Mouse (Mus musculus) frontal cortex, postnatal 36 days (tissue): ENCODE results near the gene Mipep.

Source experiments
- DNase-seq, 2 experiments: peaks; one replicate each; pipeline ENCODE4 v3.0.0; 2022; ENCODE audit warnings: low spot score in 2 of 2

Mipep gene

GRCm38 (mm10) chr14:60784427-60785315 is at the start of gene Mipep:
TSS of gene Mipep (plus strand) at chr14:60784573.
- peak; percentile 88 for DNase-seq

- DNase-seq, result no peak
Measured at GRCm38 (mm10) chr14:60735206-60735605, 49.2 kb upstream of the Mipep start.

- DNase-seq, result no peak
Measured at GRCm38 (mm10) chr14:60735848-60736547, 48.4 kb upstream of the Mipep start.

GRCm38 (mm10) chr14:60736591-60737192 is 47.7 kb upstream of the Mipep start:
- DNase-seq, result no peak

GRCm38 (mm10) chr14:60737202-60737611 is 47.2 kb upstream of the Mipep start:
- DNase-seq, result no peak

- no peak for DNase-seq
Measured at GRCm38 (mm10) chr14:60738434-60738938, 45.9 kb upstream of the Mipep start.

- no peak for DNase-seq
Measured at GRCm38 (mm10) chr14:60739155-60739554, 45.2 kb upstream of the Mipep start.

- no peak for DNase-seq
Measured at GRCm38 (mm10) chr14:60739616-60740015, 44.8 kb upstream of the Mipep start.

- DNase-seq, result no peak
Measured at GRCm38 (mm10) chr14:60740507-60740906, 43.9 kb upstream of the Mipep start.

GRCm38 (mm10) chr14:60741033-60741432 is 43.3 kb upstream of the Mipep start:
- DNase-seq, result no peak

- no peak for DNase-seq
Measured at GRCm38 (mm10) chr14:60741490-60741981, 42.8 kb upstream of the Mipep start.

- DNase-seq, result no peak
Measured at GRCm38 (mm10) chr14:60743681-60744080, 40.7 kb upstream of the Mipep start.

GRCm38 (mm10) chr14:60745201-60745600 is 39.2 kb upstream of the Mipep start:
- DNase-seq, result no peak

GRCm38 (mm10) chr14:60746141-60746540 is 38.2 kb upstream of the Mipep start:
- DNase-seq, result no peak

- DNase-seq, result no peak
Measured at GRCm38 (mm10) chr14:60747154-60747870, 37.1 kb upstream of the Mipep start.

- DNase-seq, result no peak
Measured at GRCm38 (mm10) chr14:60749880-60750279, 34.5 kb upstream of the Mipep start.

- no peak for DNase-seq
Measured at GRCm38 (mm10) chr14:60751581-60751980, 32.8 kb upstream of the Mipep start.

- no peak for DNase-seq
Measured at GRCm38 (mm10) chr14:60752892-60753800, 31.2 kb upstream of the Mipep start.

GRCm38 (mm10) chr14:60753801-60754126 is 30.6 kb upstream of the Mipep start:
- DNase-seq, result no peak

GRCm38 (mm10) chr14:60754656-60755055 is 29.7 kb upstream of the Mipep start:
- no peak for DNase-seq

- DNase-seq, result no peak
Measured at GRCm38 (mm10) chr14:60756271-60756670, 28.1 kb upstream of the Mipep start.
